8 mouse cellular contexts compared by ENCODE assay signal in the genomic region with DNA sequence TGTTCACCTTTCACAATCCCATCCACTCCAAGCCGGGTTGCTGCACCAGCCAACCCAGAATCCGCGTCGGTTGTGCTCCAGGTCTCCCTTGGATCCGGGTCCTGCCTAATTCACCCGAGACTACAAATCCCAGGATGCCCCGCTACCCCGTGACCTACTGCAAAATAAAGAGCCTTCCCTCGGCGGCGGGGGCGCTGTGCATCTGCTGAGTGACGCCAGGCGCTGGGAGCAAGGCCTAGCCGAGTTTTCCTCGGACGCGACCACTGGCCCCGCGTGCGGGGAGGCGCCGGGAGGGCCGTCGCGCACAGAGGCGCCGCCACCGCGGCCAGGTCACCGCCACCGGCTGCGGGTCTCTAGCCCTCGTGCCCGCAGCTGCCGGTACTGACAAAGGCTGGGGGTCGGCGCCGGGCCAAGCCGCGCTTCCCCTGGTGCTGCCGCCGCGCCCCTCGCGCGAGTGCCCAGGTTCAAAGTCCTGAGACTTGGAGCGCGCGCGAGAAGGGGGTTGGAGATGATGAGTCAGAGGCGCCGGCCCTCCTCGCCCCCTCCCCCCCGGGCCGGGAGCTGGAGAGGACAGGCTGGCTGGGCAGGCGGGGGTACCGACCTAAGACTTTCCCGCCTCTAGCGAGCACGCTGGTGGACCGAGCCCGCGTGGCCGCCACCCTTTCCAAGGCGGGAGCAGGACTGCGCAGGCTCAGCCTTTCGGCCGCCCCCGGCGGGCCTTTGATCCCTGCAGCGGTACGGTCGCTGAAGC. TPM values are rescaled to one million over a fixed set of nuclear protein-coding genes. Genes with fewer than 3 reads are reported as not detected.
DNase-seq lines count a peak whose midpoint lies in the region; ATAC-seq and TF ChIP-seq lines count a peak whose summit lies in the region.

No protein-coding gene starts in this region.

- intact Hi-C loops in heart, postnatal 10 days (cut with DNase I) = loop anchor here (2.0 kb wide), 1 partner anchor 85 kb away; the partner anchor contains the start of gene Hnrnpc

- no peaks in the 10 kb centered on the region for H3K27me3 ChIP-seq in ES-Bruce4 (ENCODE audit: control insufficient read depth, insufficient read depth, low read length, poor library complexity, severe bottlenecking)
- no peaks in the 10 kb centered on the region for H3K27me3 ChIP-seq in forebrain, embryonic 13.5 days
- no peaks in the 10 kb centered on the region for H3K27me3 ChIP-seq in liver, embryonic 15.5 days
- no peaks in the 10 kb centered on the region for H3K27me3 ChIP-seq in neural tube, embryonic 11.5 days (ENCODE audit: control insufficient read depth, insufficient read depth, low read length)
- no peaks in the 10 kb centered on the region for H3K27me3 ChIP-seq in stomach, embryonic 16.5 days (ENCODE audit: control insufficient read depth, insufficient read depth, low read length)

- peak; percentile 47 for TF ChIP-seq CTCF in ES-Bruce4 (IDR thresholded peaks at IDR 0.05; ENCODE audit: low read depth, low read length)

- peak; percentile 70 for TF ChIP-seq POLR2A in ES-Bruce4 (IDR thresholded peaks at IDR 0.05; ENCODE audit: insufficient read depth, low read length)

- H3K9ac ChIP-seq in ES-Bruce4 (ENCODE audit: low read depth, poor library complexity, severe bottlenecking) = peak overlapping the region; percentile 91
- H3K9ac ChIP-seq in forebrain, embryonic 13.5 days = peak overlapping the region; percentile 92
- H3K9ac ChIP-seq in liver, embryonic 15.5 days = peak overlapping the region; percentile 91
- peak overlapping the region; percentile 73 for H3K9ac ChIP-seq in neural tube, embryonic 11.5 days (ENCODE audit: low read length)
- H3K9ac ChIP-seq in stomach, embryonic 16.5 days (ENCODE audit: low read length) = peak overlapping the region; percentile 94

- WGBS in forebrain, embryonic 13.5 days = under 1% methylated on average over 74 of the region's 74 CpGs
- under 1% methylated on average over 73 of the region's 74 CpGs for WGBS in liver, embryonic 15.5 days (ENCODE audit: insufficient replicate concordance)
- 0% methylated on average over 71 of the region's 74 CpGs for WGBS in neural tube, embryonic 11.5 days
- WGBS in stomach, embryonic 16.5 days = under 1% methylated on average over 74 of the region's 74 CpGs

- no peaks in the 10 kb centered on the region for H3K9me3 ChIP-seq in ES-Bruce4 (replicated peaks; ENCODE audit: control insufficient read depth, insufficient read depth, low read length, poor library complexity, severe bottlenecking)
- no peaks in the 10 kb centered on the region for H3K9me3 ChIP-seq in forebrain, embryonic 13.5 days (replicated peaks)
- no peaks in the 10 kb centered on the region for H3K9me3 ChIP-seq in liver, embryonic 15.5 days (replicated peaks)
- no peaks in the 10 kb centered on the region for H3K9me3 ChIP-seq in neural tube, embryonic 11.5 days (ENCODE audit: control insufficient read depth, low read length)
- H3K9me3 ChIP-seq in stomach, embryonic 16.5 days (replicated peaks; ENCODE audit: control insufficient read depth, low read length) = no peaks in the 10 kb centered on the region

- ATAC-seq in cerebellum, adult (ENCODE audit: insufficient number of reproducible peaks, low FRiP score, low TSS enrichment) = peak; percentile 83
- peak; percentile 94 for ATAC-seq in forebrain, embryonic 13.5 days
- peak; percentile 81 for ATAC-seq in liver, embryonic 15.5 days (ENCODE audit: insufficient read depth)
- peak; percentile 90 for ATAC-seq in neural tube, embryonic 11.5 days (ENCODE audit: insufficient read depth, low FRiP score, low TSS enrichment)
- peak; percentile 89 for ATAC-seq in stomach, embryonic 16.5 days (ENCODE audit: insufficient read depth, low FRiP score)

- no peaks in the 10 kb centered on the region for H3K36me3 ChIP-seq in ES-Bruce4 (ENCODE audit: control insufficient read depth, insufficient read depth, low read length, poor library complexity, severe bottlenecking)
- H3K36me3 ChIP-seq in forebrain, embryonic 13.5 days (ENCODE audit: poor library complexity, severe bottlenecking) = no peaks in the 10 kb centered on the region
- no peaks in the 10 kb centered on the region for H3K36me3 ChIP-seq in liver, embryonic 15.5 days (replicated peaks)
- no peaks in the 10 kb centered on the region for H3K36me3 ChIP-seq in neural tube, embryonic 11.5 days (ENCODE audit: control insufficient read depth, insufficient read depth, low read length)
- no peaks in the 10 kb centered on the region for H3K36me3 ChIP-seq in stomach, embryonic 16.5 days (ENCODE audit: control insufficient read depth, insufficient read depth, low read length)

- peak; percentile 98 for DNase-seq in heart, postnatal 10 days
- DNase-seq in kidney, postnatal 4 days = peak; percentile 98 to 99
- peak; percentile 98 for DNase-seq in neural tube, embryonic 11.5 days (ENCODE audit: low spot score)

- H3K4me1 ChIP-seq in ES-Bruce4 (ENCODE audit: control insufficient read depth, insufficient read depth, low read length) = peaks cover 8% of the 10 kb centered on the region
- peaks cover 61% of the 10 kb centered on the region for H3K4me1 ChIP-seq in forebrain, embryonic 13.5 days
- peaks cover 89% of the 10 kb centered on the region for H3K4me1 ChIP-seq in liver, embryonic 15.5 days (replicated peaks)
- H3K4me1 ChIP-seq in neural tube, embryonic 11.5 days (ENCODE audit: control insufficient read depth, insufficient read depth, low read length) = peaks cover 40% of the 10 kb centered on the region
- peaks cover 43% of the 10 kb centered on the region for H3K4me1 ChIP-seq in stomach, embryonic 16.5 days (ENCODE audit: control insufficient read depth, insufficient read depth, low read length)

- peak overlapping the region; percentile 71 for H3K4me2 ChIP-seq in forebrain, embryonic 13.5 days
- H3K4me2 ChIP-seq in liver, embryonic 15.5 days = peak overlapping the region; percentile 93
- H3K4me2 ChIP-seq in neural tube, embryonic 11.5 days (ENCODE audit: low read depth) = peak overlapping the region; percentile 73
- H3K4me2 ChIP-seq in stomach, embryonic 16.5 days (ENCODE audit: low read depth, low read length) = peak overlapping the region; percentile 77

- peak overlapping the region; percentile 92 for H3K4me3 ChIP-seq in ES-Bruce4 (ENCODE audit: low read depth, low read length)
- H3K4me3 ChIP-seq in forebrain, embryonic 13.5 days = peak overlapping the region; percentile 66
- peak overlapping the region; percentile 76 for H3K4me3 ChIP-seq in liver, embryonic 15.5 days (replicated peaks)
- peak overlapping the region; percentile 47 for H3K4me3 ChIP-seq in neural tube, embryonic 11.5 days (ENCODE audit: low read depth, low read length)
- peak overlapping the region; percentile 70 for H3K4me3 ChIP-seq in stomach, embryonic 16.5 days (replicated peaks; ENCODE audit: low read length)

- H3K27ac ChIP-seq in ES-Bruce4 (ENCODE audit: insufficient read depth, low read length) = peak overlapping the region; percentile 85
- peak overlapping the region; percentile 99 for H3K27ac ChIP-seq in forebrain, embryonic 13.5 days
- H3K27ac ChIP-seq in liver, embryonic 15.5 days (replicated peaks) = peak overlapping the region; percentile 96
- peak overlapping the region; percentile 96 for H3K27ac ChIP-seq in neural tube, embryonic 11.5 days (ENCODE audit: low read depth, low read length)
- H3K27ac ChIP-seq in stomach, embryonic 16.5 days (ENCODE audit: low read length) = peak overlapping the region; percentile 100

- TF ChIP-seq EP300 in ES-Bruce4 (IDR thresholded peaks at IDR 0.05; ENCODE audit: insufficient read depth, low read depth, low read length) = 0 out of 2 replicates have a peak, but pooled peaks have one; percentile 3

RNA-seq across cellular contexts. Expression of gene Zfp219, which starts 0.8 kb away (rescaled TPM):
- polyA plus RNA-seq in ES-Bruce4 (2011; ENCODE audit: insufficient read depth, insufficient read length, low read depth, missing spikeins) = 64.5 and 69.1 TPM in 2 replicates
- 52.3 and 58.6 TPM in 2 replicates for polyA plus RNA-seq in forebrain, embryonic 13.5 days (2015; fragmentation: Nextera tagmentation; extraction: Ambion mirVana)
- total RNA-seq in heart, postnatal 10 days (2021) = 10 to 100 TPM; 33.8 to 38.0 TPM
- 9.0 and 10.9 TPM in 2 replicates for polyA plus RNA-seq in liver, embryonic 15.5 days (2015; fragmentation: Nextera tagmentation; extraction: Ambion mirVana)
- polyA plus RNA-seq in neural tube, embryonic 11.5 days (2014; fragmentation: Nextera tagmentation; extraction: Ambion mirVana) = 70.6 and 83.3 TPM in 2 replicates
- 23.1 and 24.4 TPM in 2 replicates for polyA plus RNA-seq in stomach, embryonic 16.5 days (2015; fragmentation: Nextera tagmentation; extraction: Ambion mirVana)

RNA-seq across cellular contexts. Expression of gene Tmem253, which starts 4.3 kb away (rescaled TPM):
- 1.3 and 1.9 TPM in 2 replicates for polyA plus RNA-seq in ES-Bruce4 (2011; ENCODE audit: insufficient read depth, insufficient read length, low read depth, missing spikeins)
- polyA plus RNA-seq in forebrain, embryonic 13.5 days (2015; fragmentation: Nextera tagmentation; extraction: Ambion mirVana) = 0.63 and 0.96 TPM in 2 replicates
- 1 to 10 TPM in 1 of 2 experiments, under 1 TPM in 1; 0.82 to 1.7 TPM for total RNA-seq in heart, postnatal 10 days (2021)
- polyA plus RNA-seq in liver, embryonic 15.5 days (2015; fragmentation: Nextera tagmentation; extraction: Ambion mirVana) = 0.14 and 0.23 TPM in 2 replicates
- polyA plus RNA-seq in neural tube, embryonic 11.5 days (2014; fragmentation: Nextera tagmentation; extraction: Ambion mirVana) = 0.61 and 1.6 TPM in 2 replicates
- 8.0 and 12.8 TPM in 2 replicates for polyA plus RNA-seq in stomach, embryonic 16.5 days (2015; fragmentation: Nextera tagmentation; extraction: Ambion mirVana)

RNA-seq across cellular contexts. Expression of gene Olfr221, which starts 22.5 kb away (rescaled TPM):
- not detected in 2 replicates for polyA plus RNA-seq in ES-Bruce4 (2011; ENCODE audit: insufficient read depth, insufficient read length, low read depth, missing spikeins)
- polyA plus RNA-seq in forebrain, embryonic 13.5 days (2015; fragmentation: Nextera tagmentation; extraction: Ambion mirVana) = not detected in 2 replicates
- not detected for total RNA-seq in heart, postnatal 10 days (2021)
- not detected in 2 replicates for polyA plus RNA-seq in liver, embryonic 15.5 days (2015; fragmentation: Nextera tagmentation; extraction: Ambion mirVana)
- not detected in 2 replicates for polyA plus RNA-seq in neural tube, embryonic 11.5 days (2014; fragmentation: Nextera tagmentation; extraction: Ambion mirVana)
- polyA plus RNA-seq in stomach, embryonic 16.5 days (2015; fragmentation: Nextera tagmentation; extraction: Ambion mirVana) = not detected in 2 replicates

RNA-seq across cellular contexts. Expression of gene Arhgef40, which starts 35.2 kb away (rescaled TPM):
- 20.5 and 24.8 TPM in 2 replicates for polyA plus RNA-seq in ES-Bruce4 (2011; ENCODE audit: insufficient read depth, insufficient read length, low read depth, missing spikeins)
- 75.9 and 84.7 TPM in 2 replicates for polyA plus RNA-seq in forebrain, embryonic 13.5 days (2015; fragmentation: Nextera tagmentation; extraction: Ambion mirVana)
- total RNA-seq in heart, postnatal 10 days (2021) = 10 to 100 TPM; 52.7 to 57.9 TPM
- 14.0 and 16.3 TPM in 2 replicates for polyA plus RNA-seq in liver, embryonic 15.5 days (2015; fragmentation: Nextera tagmentation; extraction: Ambion mirVana)
- polyA plus RNA-seq in neural tube, embryonic 11.5 days (2014; fragmentation: Nextera tagmentation; extraction: Ambion mirVana) = 76.7 and 77.2 TPM in 2 replicates
- polyA plus RNA-seq in stomach, embryonic 16.5 days (2015; fragmentation: Nextera tagmentation; extraction: Ambion mirVana) = 81.9 and 92.6 TPM in 2 replicates

Comparison
In these comparisons a context has a peak if more than half of its experiments do, and no peak if none do; other contexts are left out.
1. Peak in every context shown above with its lines: DNase-seq, ATAC-seq, H3K4me3 ChIP-seq and H3K27ac ChIP-seq.